Mouse (Mus musculus) right cerebral cortex, postnatal 25 days (tissue): ENCODE results near the gene Zfp169.
"Not testable (repeated sequence)": the region's sequence is repeated elsewhere in the genome, so short reads cannot be mapped to it uniquely, and the experiment has no call there.

Experiments used
- DNase-seq: peaks from one replicate; pipeline ENCODE4 v3.0.0; 2022

Zfp169 gene

GRCm38 (mm10) chr13:48513003-48513929 lies at the start of gene Zfp169, which contains the start of gene A830005F24Rik:
TSS of gene Zfp169 (minus strand) at chr13:48513451.
TSS of gene A830005F24Rik (plus strand) at chr13:48513570.
- peak; percentile 88 for DNase-seq

- DNase-seq: no peak
These were observed 49.1 kb upstream of the Zfp169 start for GRCm38 (mm10) chr13:48562336-48562735.

DNA sequence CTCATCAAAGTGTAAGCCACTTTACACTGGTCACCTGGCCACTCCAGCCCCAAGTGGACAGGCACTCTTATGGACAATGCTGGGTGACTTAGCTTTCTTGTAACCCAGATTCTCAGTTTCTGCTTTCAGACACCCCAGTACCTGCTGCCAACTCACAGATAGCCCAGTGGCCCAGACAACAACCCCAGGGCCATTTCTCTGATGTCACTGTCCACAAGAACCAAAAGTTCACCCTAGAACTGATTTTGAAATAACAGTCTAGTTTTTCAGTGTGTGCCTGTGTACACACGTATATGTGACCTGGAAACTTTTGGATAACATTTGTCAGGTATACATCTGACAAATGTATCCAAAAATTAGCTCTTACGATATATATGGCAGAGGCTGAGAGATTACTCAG lies 48.2 kb upstream of the Zfp169 start:
- no peak for DNase-seq

- DNase-seq: no peak
These were observed 42.7 kb upstream of the Zfp169 start for GRCm38 (mm10) chr13:48555976-48556375.

- DNase-seq: no peak
These were observed 41.3 kb upstream of the Zfp169 start for GRCm38 (mm10) chr13:48554552-48554951.

- DNase-seq: no peak
These were observed 40.3 kb upstream of the Zfp169 start for GRCm38 (mm10) chr13:48553511-48553910.

DNA sequence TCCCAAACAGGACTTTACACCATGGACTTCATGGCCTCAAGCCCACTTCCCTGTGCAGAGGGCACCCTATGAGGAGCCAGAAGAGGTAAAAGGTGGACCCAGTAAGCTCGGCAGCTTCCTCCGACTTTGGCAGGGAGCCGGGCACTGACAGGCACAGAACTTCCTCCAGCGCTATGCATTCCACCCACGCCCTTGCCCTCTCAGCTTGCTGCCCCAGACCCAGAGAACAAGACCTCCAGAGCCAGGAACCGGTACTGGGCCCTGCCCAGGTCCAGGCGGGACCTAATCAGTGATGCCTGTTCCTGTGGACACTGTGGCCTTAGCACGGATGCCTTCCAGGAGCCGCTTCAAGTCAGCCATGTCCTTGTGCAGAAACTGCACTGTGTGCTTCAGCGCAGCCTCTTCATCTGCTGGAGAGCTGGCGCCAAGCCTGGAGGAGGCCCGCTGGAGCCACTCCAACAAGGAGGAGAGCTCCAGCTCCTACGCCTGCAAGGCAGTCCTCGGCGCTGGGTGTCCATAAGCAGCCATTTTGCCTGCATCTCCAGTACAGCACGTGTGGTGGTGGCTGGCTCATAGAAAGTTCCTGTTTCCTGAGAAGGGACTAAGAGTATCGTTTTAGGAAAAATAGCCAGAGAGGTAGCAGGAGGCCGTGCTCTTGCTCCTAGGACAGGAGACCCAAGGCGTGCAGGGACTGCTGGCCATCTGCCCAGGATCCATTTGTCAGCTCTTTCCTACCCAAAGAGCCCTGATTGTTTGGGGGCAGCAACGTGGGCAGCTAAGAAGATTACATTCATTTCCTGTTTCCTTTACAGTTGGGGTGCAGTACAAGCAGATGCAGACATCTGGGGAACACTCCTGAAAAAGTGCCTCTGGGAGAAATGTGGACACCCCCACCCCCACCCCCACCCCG lies 39.2 kb upstream of the Zfp169 start:
- peak; percentile 91 for DNase-seq

- DNase-seq: no peak
These were observed 35.0 kb upstream of the Zfp169 start for GRCm38 (mm10) chr13:48548296-48548695.

DNA sequence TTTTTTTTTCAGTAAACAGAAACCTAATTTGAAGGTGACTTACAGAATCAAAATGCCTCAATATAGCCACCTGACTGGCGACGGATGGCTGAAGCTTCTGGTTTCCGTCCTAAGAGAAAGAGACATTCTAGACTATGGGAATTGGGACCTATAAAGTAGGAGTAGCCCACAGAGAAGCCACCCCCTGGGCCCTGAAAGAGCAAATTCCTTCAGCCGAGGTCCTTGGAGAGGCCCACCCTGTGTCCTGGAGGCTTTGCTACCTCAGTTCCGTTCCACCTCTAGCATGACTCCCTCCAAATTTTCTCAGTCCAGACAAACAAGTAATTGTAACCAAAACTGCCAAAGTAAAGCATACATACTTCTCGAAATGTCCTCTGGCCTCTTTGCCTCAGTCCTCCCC lies 34.4 kb upstream of the Zfp169 start:
- DNase-seq: no peak

GRCm38 (mm10) chr13:48546330-48546917 lies 33.2 kb upstream of the Zfp169 start:
- peak; percentile 100 for DNase-seq

DNA sequence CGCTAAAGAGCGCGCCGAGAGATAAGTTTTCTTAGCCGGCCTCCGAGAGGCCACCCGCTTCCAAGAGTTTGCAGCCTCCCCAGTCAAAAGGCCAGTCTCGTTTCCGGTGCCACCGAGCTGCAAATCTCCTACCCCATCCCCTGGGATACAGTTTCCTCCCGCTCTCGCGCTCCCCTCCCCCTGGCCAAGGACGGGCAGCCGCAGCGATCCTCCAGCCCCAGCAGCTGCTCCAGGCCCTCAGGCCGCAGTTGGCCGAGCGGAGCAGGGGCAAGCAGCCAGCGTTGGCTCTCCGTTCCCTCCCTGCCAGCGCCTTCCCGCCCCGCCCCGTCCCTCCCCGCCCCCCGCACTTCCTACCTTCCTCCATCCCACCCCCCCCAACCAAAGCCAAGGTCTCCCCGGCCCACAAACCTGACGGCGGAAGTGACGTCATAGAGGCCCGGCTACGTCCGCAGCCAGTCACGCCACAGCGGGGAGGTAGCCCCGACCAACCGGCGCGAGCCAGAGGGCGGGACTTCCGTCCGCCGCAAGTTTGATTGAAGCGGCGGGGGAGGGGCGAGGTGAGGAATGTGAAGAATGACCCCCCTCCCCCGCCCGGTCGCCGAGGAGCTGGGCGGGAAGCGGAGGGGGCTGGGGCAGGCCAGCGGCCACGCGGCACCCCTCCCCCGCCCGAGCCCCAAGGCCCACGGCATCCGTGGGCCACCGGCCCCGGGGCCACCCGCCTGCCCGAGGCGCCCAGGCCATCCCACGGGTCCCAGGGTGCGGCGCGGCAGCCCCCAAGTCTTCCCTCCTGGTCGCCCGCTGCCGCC lies 32.4 kb upstream of the Zfp169 start:
- peak; percentile 96 for DNase-seq

DNA sequence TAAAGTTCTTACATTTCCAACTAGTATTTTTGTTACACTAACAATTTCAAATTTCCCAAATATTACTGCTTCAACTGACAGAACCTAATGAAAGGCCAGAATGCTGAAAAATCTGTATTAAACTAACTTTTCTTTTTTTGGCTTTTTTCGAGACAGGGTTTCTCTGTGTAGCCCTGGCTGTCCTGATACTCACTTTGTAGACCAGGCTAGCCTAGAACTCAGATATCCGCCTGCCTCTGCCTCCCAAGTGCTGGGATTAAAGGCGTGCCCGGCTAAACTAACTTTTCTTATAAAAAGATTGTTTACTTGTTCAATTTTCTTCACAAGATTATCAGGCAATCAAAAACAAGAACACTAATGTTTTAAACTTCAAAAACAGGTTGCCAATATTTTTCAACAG lies 31.6 kb upstream of the Zfp169 start:
- no peak for DNase-seq

GRCm38 (mm10) chr13:48544391-48544790 lies 31.1 kb upstream of the Zfp169 start:
- no peak for DNase-seq

- DNase-seq: no peak
These were observed 27.2 kb upstream of the Zfp169 start for GRCm38 (mm10) chr13:48540488-48540887.

GRCm38 (mm10) chr13:48533441-48533840 lies 20.2 kb upstream of the Zfp169 start:
- DNase-seq: no peak

DNA sequence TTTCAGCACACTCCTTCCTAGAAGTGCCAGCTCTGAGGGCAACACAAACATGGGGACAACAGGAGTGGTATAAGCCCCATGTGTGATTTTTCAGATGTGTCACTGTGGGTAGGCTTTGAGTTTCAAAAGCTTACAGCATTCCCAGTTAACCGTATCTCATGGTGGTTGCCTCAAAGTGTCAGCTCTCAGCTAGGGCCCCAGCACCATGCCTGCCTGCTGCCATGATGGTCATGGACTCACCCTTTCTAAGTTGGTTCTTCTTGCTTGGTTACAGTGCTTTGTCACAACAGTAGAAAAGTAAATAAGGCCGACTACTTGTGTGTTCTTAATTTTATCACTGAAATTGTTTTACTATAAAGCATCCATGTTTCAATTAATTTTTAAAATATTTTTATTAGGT lies 18.2 kb upstream of the Zfp169 start:
- no peak for DNase-seq

GRCm38 (mm10) chr13:48530685-48531084 lies 17.4 kb upstream of the Zfp169 start:
- DNase-seq: no peak

DNA sequence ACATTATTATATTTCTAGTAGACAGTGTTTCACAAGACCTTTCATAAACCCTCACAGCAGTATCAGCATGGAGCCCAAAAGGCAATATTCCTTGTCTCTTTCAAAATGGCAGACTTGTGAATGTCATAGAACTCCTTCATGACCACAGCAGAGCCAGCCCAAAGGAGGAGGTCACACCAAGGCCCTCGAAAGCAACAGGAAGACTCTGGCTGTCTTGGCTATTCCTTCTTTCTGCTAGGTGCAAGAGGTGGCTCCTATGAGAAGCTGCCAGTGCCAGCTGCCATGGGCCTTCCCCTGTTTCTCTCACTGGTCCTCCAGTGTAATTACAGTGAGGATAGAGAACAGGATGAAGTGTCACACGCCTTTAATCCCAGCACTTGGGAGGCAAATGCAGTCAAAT lies 15.8 kb upstream of the Zfp169 start:
- no peak for DNase-seq

DNA sequence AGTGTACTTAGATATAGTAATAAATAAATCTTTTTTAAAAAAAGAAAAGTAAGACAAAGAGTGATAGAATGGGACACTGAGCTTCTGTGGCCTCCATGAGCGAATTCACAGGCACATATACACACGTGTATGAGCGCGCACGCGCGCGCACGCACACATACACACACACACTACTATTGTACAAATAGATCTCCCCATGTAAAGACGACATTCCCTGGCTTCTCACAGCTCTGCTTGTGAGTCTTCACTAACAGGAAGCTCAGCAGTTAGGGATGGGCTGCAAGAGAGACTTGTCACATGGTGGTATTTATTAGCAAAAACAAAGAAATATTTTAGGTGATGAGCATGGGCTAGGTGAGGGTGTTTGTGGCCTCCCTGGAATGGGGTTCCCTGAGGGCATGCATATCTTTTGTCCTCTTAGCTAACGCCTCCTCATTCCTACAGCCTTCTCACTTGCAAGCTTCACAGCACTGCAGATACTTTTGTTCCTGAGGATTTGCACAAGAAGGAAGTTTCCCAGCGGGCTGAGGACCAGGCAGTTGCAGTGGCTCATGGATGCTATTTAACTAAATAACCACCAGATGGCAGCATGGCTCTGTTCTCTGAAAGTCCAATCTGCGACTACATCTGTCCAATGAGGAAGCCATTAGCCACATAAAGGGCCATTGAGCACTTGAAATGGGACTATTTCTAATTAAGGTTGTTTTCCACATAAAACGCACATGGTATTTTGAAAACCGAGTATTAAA lies 15.0 kb upstream of the Zfp169 start:
- peak; percentile 51 for DNase-seq

DNA sequence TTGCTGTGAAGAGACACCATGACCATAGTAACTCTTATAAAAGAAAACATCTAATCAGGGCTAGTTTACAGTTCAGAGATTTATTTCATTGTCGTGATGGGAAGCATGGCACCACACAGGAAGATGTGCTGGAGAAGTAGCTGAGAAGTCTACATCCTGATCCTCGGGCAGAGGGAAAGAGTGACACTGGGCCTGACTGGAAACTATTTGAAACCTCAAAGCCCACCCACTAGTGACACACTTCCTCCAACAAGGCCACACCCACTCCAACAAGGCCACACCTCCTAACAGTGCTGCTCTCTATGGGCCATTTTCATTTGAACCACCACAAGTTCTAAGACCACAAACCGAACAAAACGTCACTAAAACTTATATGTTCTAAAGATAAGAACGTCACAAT lies 12.5 kb upstream of the Zfp169 start:
- DNase-seq: no peak

- not testable (repeated sequence) for DNase-seq
These were observed 5.9 kb upstream of the Zfp169 start for GRCm38 (mm10) chr13:48519122-48519521.

GRCm38 (mm10) chr13:48515861-48516260 lies 2.6 kb upstream of the Zfp169 start:
- no peak for DNase-seq
